Comparison of ENCODE assay signal across 8 mouse cellular contexts in genomic region chr3:151293981-151294605, GRCm38 (mm10).
DNase-seq lines count a peak whose midpoint lies in the region; ATAC-seq and TF ChIP-seq lines count a peak whose summit lies in the region.

No protein-coding gene starts in this region.

- H3K27ac ChIP-seq in gastrocnemius, adult 2 months: peak overlapping the region; percentile 75
- peak overlapping the region; percentile 50 for H3K27ac ChIP-seq in heart, postnatal 0 days (ENCODE audit: low read depth)
- H3K27ac ChIP-seq in midbrain, embryonic 10.5 days (replicated peaks): peak overlapping the region; percentile 83

- intact Hi-C loops in gastrocnemius, adult 2 months (cut with DNase I): no loop called here
- intact Hi-C loops in gastrocnemius, postnatal 36 days (cut with DNase I): no loop called here

- no peaks in the 10 kb centered on the region for H3K9me3 ChIP-seq in heart, postnatal 0 days (replicated peaks; ENCODE audit: control insufficient read depth, low read length)
- no peaks in the 10 kb centered on the region for H3K9me3 ChIP-seq in midbrain, embryonic 10.5 days (replicated peaks)

- peak overlapping the region; percentile 52 for H3K4me3 ChIP-seq in gastrocnemius, adult 2 months
- H3K4me3 ChIP-seq in heart, postnatal 0 days (ENCODE audit: low read depth, low read length): no peak overlapping the region
- H3K4me3 ChIP-seq in midbrain, embryonic 10.5 days: no peak overlapping the region; the same call in 1 of the 2 replicates

- TF ChIP-seq EP300 in heart, postnatal 0 days (IDR thresholded peaks at IDR 0.05; ENCODE audit: low read depth): no peak

- H3K4me2 ChIP-seq in heart, postnatal 0 days (ENCODE audit: low read depth, low read length): peak overlapping the region; percentile 7; the same call in 1 of the 2 replicates

- ATAC-seq in heart, postnatal 0 days (ENCODE audit: insufficient read depth, low read depth): peak; percentile 69; the same call in 1 of the 2 replicates

- no peak for TF ChIP-seq CTCF in gastrocnemius, adult 2 months (IDR thresholded peaks at IDR 0.05)
- TF ChIP-seq CTCF in heart, postnatal 0 days (IDR thresholded peaks at IDR 0.05; ENCODE audit: low read depth): no peak

- WGBS in heart, postnatal 0 days: 37% methylated on average over 11 of the region's 11 CpGs
- 34% methylated on average over 11 of the region's 11 CpGs for WGBS in midbrain, embryonic 10.5 days

- peak; percentile 45 for DNase-seq in gastrocnemius, adult 2 months
- DNase-seq in gastrocnemius, postnatal 36 days: no peak
- DNase-seq in embryo, embryonic 11 days: peak; percentile 56
- DNase-seq in heart, postnatal 0 days (ENCODE audit: low spot score): peak; percentile 23
- peak; percentile 37 to 57 for DNase-seq in kidney, postnatal 4 days
- peak; percentile 60 for DNase-seq in midbrain, embryonic 10.5 days (ENCODE audit: low spot score)
- peak; percentile 42 for DNase-seq in thymus, postnatal 4 days
- DNase-seq in left cerebral cortex, adult 11 months (ENCODE audit: low spot score): no peak

- no peaks in the 10 kb centered on the region for H3K4me1 ChIP-seq in heart, postnatal 0 days (ENCODE audit: control insufficient read depth, insufficient read depth)
- peaks cover 15% of the 10 kb centered on the region for H3K4me1 ChIP-seq in midbrain, embryonic 10.5 days

- no peaks in the 10 kb centered on the region for H3K27me3 ChIP-seq in heart, postnatal 0 days (ENCODE audit: control insufficient read depth, insufficient read depth, low read length)
- H3K27me3 ChIP-seq in midbrain, embryonic 10.5 days (ENCODE audit: low read depth, poor library complexity, severe bottlenecking): no peaks in the 10 kb centered on the region

- H3K36me3 ChIP-seq in heart, postnatal 0 days (replicated peaks; ENCODE audit: control insufficient read depth, insufficient read depth, low read length): no peaks in the 10 kb centered on the region
- no peaks in the 10 kb centered on the region for H3K36me3 ChIP-seq in midbrain, embryonic 10.5 days

- H3K9ac ChIP-seq in heart, postnatal 0 days (replicated peaks; ENCODE audit: low read depth, low read length): no peak overlapping the region

Comparison
In these comparisons a context has a peak if more than half of its experiments do, and no peak if none do; other contexts are left out.
1. DNase-seq: peak in gastrocnemius, adult 2 months (single experiment), embryo, embryonic 11 days (single experiment), heart, postnatal 0 days (single experiment), kidney, postnatal 4 days (2 of 2), midbrain, embryonic 10.5 days (single experiment) and thymus, postnatal 4 days (single experiment); none in gastrocnemius, postnatal 36 days (0 of 2) and left cerebral cortex, adult 11 months (single experiment).
2. Peak in every context shown above with its lines, with median percentiles within 50 percentile points of each other: H3K27ac ChIP-seq.